Mouse (Mus musculus) forebrain, embryonic 11.5 days (tissue): ENCODE results near the gene Sgms1. TPM values are rescaled to one million over a fixed set of nuclear protein-coding genes. Genes with fewer than 3 reads are reported as not detected.

Source experiments
- ATAC-seq: fragments of 200-750 bp; cut with Nextera tagmentation; replicated peaks from 2 replicates; pipeline ENCODE4 v1.8.0; 2017; ENCODE audit warnings: moderate TSS enrichment; ENCODE audit not compliant: low FRiP score
- DNase-seq: peaks from one replicate; pipeline ENCODE4 v3.0.0-alpha.2; 2017; ENCODE audit warnings: low spot score
- H3K27ac ChIP-seq: fragments of 300-500 bp; sonication (generic); 2 replicates; pipeline ENCODE4 v1.5.1; 2014; ENCODE audit warnings: low read depth, low read length
- H3K27me3 ChIP-seq: fragments of 300-500 bp; sonication (generic); 2 replicates; pipeline ENCODE4 v1.6.1; 2014; ENCODE audit warnings: mild to moderate bottlenecking, low read length, mixed read lengths; ENCODE audit not compliant: control insufficient read depth, insufficient read depth
- H3K36me3 ChIP-seq: fragments of 300-500 bp; sonication (generic); 2 replicates; pipeline ENCODE4 v1.6.1; 2014; ENCODE audit warnings: mild to moderate bottlenecking, low read length, moderate library complexity, mixed read lengths; ENCODE audit not compliant: control insufficient read depth, insufficient read depth
- H3K4me1 ChIP-seq: fragments of 300-500 bp; sonication (generic); replicated peaks from 2 replicates; pipeline ENCODE4 v1.6.1; 2014; ENCODE audit warnings: low read length, mixed read lengths; ENCODE audit not compliant: control insufficient read depth, insufficient read depth
- H3K4me2 ChIP-seq: fragments of 300-500 bp; sonication (generic); 2 replicates; pipeline ENCODE4 v1.6.1; 2014; ENCODE audit warnings: low read depth, mild to moderate bottlenecking, low read length, moderate library complexity, mixed read lengths; ENCODE audit not compliant: severe bottlenecking
- H3K4me3 ChIP-seq: fragments of 300-500 bp; sonication (generic); 2 replicates; pipeline ENCODE4 v1.5.1; 2014; ENCODE audit warnings: low read depth, low read length
- H3K9ac ChIP-seq: fragments of 300-500 bp; sonication (generic); 2 replicates; pipeline ENCODE4 v1.6.1; 2014; ENCODE audit warnings: low read length
- H3K9me3 ChIP-seq: fragments of 300-500 bp; sonication (generic); 2 replicates; pipeline ENCODE4 v1.6.1; 2016; ENCODE audit warnings: low read length, mixed read lengths; ENCODE audit not compliant: control insufficient read depth
- WGBS: fragments of 180-500 bp; shearing (Covaris S2); extraction: QIAGEN DNeasy Blood & Tissue Kit; methylation state at CpG from one replicate; pipeline ENCODE4 v1.1.7; 2014; 5-methylcytosine and 5-hydroxymethylcytosine counted together
- polyA plus RNA-seq: library from polyadenylated mRNA; unstranded; fragments of >200 nt; fragmentation: Nextera tagmentation; extraction: Ambion mirVana; gene quantifications from 2 replicates; pipeline ENCODE4 v1.2.1, GENCODE M21; 2014

Sgms1 gene
- polyA plus RNA-seq, 1 experiment from 2014 or later = 17.8 TPM

GRCm38 (mm10) chr19:32403834-32404233, 14.3 kb upstream of the Sgms1 start:
- Histone ChIP-seq H3K4me1 (no peaks in the 10 kb centered on the region), H3K36me3 (no peaks in the 10 kb centered on the region), H3K27ac (no peak overlapping the region), H3K9me3 (no peaks in the 10 kb centered on the region), H3K4me2 (no peak overlapping the region), H3K27me3 (no peaks in the 10 kb centered on the region), H3K9ac (no peak overlapping the region), H3K4me3 (no peak overlapping the region)
- DNase-seq (no peak), ATAC-seq (no peak)
- 88% methylated on average over 5 of the region's 5 CpGs for WGBS

DNA sequence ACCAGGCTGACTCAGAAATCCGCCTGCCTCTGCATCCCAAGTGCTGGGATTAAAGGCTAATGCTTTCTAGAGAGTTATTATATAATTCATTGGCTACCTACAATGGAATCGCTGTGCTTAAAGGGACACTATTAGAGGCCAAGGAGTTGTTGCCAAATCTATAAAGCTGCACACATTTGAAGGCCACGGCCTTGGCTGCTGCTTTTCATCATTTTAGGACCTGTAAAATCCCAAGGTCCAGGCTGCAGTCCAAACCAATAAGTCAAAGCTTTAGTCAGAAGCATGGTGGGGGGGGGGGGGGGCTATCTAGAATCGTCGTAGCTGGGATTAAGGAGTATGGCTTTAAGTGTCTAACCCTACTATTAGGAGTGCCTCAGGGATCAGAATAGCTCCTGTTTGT, 9.0 kb upstream of the Sgms1 start:
- H3K4me2 ChIP-seq = no peak overlapping the region
- no peak for ATAC-seq
- WGBS = 94% methylated on average over 5 of the region's 5 CpGs

DNA sequence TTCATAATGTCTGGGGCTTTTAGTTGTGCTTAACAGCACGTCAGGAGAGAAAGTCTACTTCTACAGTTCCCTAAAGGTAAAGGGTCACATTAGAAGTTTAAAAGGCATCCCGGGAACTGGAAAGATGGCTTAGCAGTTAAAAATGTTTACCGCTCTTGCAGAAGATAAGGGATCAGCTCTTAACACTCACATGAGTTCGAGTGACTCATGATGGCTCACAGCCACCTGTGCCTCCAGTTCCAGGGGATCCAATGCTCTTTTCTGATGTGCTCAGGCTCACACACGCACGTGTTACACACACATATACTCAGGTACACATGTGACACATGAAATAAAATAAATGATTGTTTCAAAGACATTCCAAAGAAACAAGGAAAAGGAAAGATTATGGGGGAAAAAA, 6.8 kb upstream of the Sgms1 start:
- Histone ChIP-seq H3K4me3 (no peak overlapping the region), H3K9ac (no peak overlapping the region), H3K27me3 (no peaks in the 10 kb centered on the region), H3K4me2 (no peak overlapping the region), H3K36me3 (no peaks in the 10 kb centered on the region), H3K27ac (no peak overlapping the region), H3K4me1 (no peaks in the 10 kb centered on the region), H3K9me3 (no peaks in the 10 kb centered on the region)
- ATAC-seq = no peak
- no peak for DNase-seq
- WGBS = 85% methylated on average over 6 of the region's 6 CpGs

More for the DNA sequence above, 9.0 kb upstream of the Sgms1 start:
- Histone ChIP-seq H3K27me3 (no peaks in the 10 kb centered on the region), H3K4me1 (no peaks in the 10 kb centered on the region), H3K36me3 (no peaks in the 10 kb centered on the region), H3K9me3 (no peaks in the 10 kb centered on the region), H3K4me3 (no peak overlapping the region), H3K27ac (no peak overlapping the region), H3K9ac (no peak overlapping the region)
- DNase-seq = no peak

- Histone ChIP-seq H3K36me3 (no peaks in the 10 kb centered on the region), H3K9me3 (no peaks in the 10 kb centered on the region; the same call in 1 of the 2 replicates), H3K4me2 (no peak overlapping the region), H3K27me3 (no peaks in the 10 kb centered on the region), H3K4me1 (no peaks in the 10 kb centered on the region), H3K9ac (no peak overlapping the region), H3K4me3 (no peak overlapping the region), H3K27ac (no peak overlapping the region)
- whole genome bisulfite sequencing = 93% methylated on average over 13 of the region's 13 CpGs
- DNase-seq (no peak), ATAC-seq (no peak)
These were observed 5.3 kb upstream of the Sgms1 start for GRCm38 (mm10) chr19:32394825-32395224.

GRCm38 (mm10) chr19:32393758-32394450, 4.4 kb upstream of the Sgms1 start:
- no peaks in the 10 kb centered on the region for H3K36me3 ChIP-seq
- no peak overlapping the region for H3K9ac ChIP-seq
- no peak overlapping the region for H3K4me3 ChIP-seq
- DNase-seq (no peak), ATAC-seq (no peak)
- no peaks in the 10 kb centered on the region; the same call in 1 of the 2 replicates for H3K9me3 ChIP-seq
- 92% methylated on average over 8 of the region's 8 CpGs for WGBS
- no peak overlapping the region for H3K4me2 ChIP-seq
- H3K4me1 ChIP-seq = no peaks in the 10 kb centered on the region
- no peak overlapping the region for H3K27ac ChIP-seq
- no peaks in the 10 kb centered on the region for H3K27me3 ChIP-seq

DNA sequence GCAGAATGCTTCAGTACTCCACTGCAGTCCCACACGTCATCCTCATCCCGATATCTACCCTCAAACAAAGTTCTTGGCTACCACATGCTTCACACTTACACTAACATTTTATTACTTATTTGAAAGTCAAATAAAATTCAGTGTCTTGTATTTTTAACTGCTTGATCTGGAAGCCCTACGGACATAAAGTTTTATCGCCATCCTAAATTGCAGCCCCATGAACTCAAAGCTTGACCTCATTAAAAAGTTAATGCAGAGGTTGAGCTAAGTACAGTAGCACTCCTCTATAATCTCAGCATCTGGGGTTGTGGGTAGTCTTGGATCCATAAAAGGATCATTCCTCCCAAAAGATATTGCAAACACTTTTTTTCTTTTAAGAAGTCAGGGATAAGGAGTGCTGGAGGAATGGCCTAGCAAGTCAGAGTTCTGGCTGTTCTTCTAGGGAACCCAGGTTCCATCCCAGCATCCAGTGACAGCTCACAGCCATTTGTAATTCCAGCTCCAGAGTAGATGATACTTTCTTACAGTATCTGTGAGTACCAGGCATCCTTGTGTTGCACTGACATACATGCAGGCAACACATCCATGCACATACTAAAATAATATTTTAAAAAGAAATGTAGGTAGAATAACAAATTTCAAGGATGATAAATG, 3.7 kb upstream of the Sgms1 start:
- WGBS = 95% methylated on average over 4 of the region's 4 CpGs
- Histone ChIP-seq H3K36me3 (no peaks in the 10 kb centered on the region), H3K9ac (no peak overlapping the region), H3K4me3 (no peak overlapping the region), H3K4me2 (no peak overlapping the region), H3K27ac (no peak overlapping the region), H3K9me3 (no peaks in the 10 kb centered on the region; the same call in 1 of the 2 replicates), H3K4me1 (no peaks in the 10 kb centered on the region), H3K27me3 (no peaks in the 10 kb centered on the region)
- ATAC-seq = no peak
- DNase-seq = no peak

- no peak overlapping the region for H3K9ac ChIP-seq
- no peak overlapping the region for H3K27ac ChIP-seq
- DNase-seq (no peak), ATAC-seq (no peak)
- H3K9me3 ChIP-seq = no peaks in the 10 kb centered on the region; the same call in 1 of the 2 replicates
- H3K36me3 ChIP-seq = no peaks in the 10 kb centered on the region
- 98% methylated on average over 3 of the region's 3 CpGs for WGBS
- H3K27me3 ChIP-seq = peaks cover 2% of the 10 kb centered on the region; the same call in 1 of the 2 replicates
- no peak overlapping the region for H3K4me3 ChIP-seq
- no peak overlapping the region for H3K4me2 ChIP-seq
- H3K4me1 ChIP-seq = 0 out of 2 replicates have a peak, but pooled peaks cover 7% of the 10 kb centered on the region
These were observed 1.9 kb upstream of the Sgms1 start for GRCm38 (mm10) chr19:32391441-32391840.

- no peak for DNase-seq
- H3K27ac ChIP-seq = no peak overlapping the region
These were observed 602 bp upstream of the Sgms1 start for GRCm38 (mm10) chr19:32390116-32390515.

More at GRCm38 (mm10) chr19:32390116-32390515, 602 bp upstream of the Sgms1 start:
- Histone ChIP-seq H3K9me3 (no peaks in the 10 kb centered on the region; the same call in 1 of the 2 replicates), H3K4me2 (peak overlapping the region; percentile 94), H3K4me3 (peak overlapping the region; percentile 70; the same call in 1 of the 2 replicates), H3K27me3 (peaks cover 2% of the 10 kb centered on the region; the same call in 1 of the 2 replicates), H3K4me1 (0 out of 2 replicates have a peak, but pooled peaks cover 7% of the 10 kb centered on the region), H3K9ac (no peak overlapping the region), H3K36me3 (no peaks in the 10 kb centered on the region)
- WGBS = 82% methylated on average over 7 of the region's 7 CpGs
- ATAC-seq = no peak
